Mouse (Mus musculus) hematopoietic stem cell, adult 5-6 weeks (primary cell): ENCODE data around the gene Efhc1. TPM values are rescaled to one million over a fixed set of nuclear protein-coding genes. Genes with fewer than 3 reads are reported as not detected.

ENCODE experiments used
- ATAC-seq, 2 experiments: fragments of 125-278 bp in 1 of 2; replicated peaks in 1 of 2; 2 replicates each; pipeline ENCODE4 v1.8.0; 2016 to 2017; ENCODE audit warnings: inconsistent platforms in 2 of 2, mild to moderate bottlenecking in 2 of 2, moderate number of reproducible peaks in 2 of 2, low read depth in 1 of 2, moderate TSS enrichment in 1 of 2; ENCODE audit not compliant: low FRiP score in 2 of 2, poor library complexity in 2 of 2, severe bottlenecking in 2 of 2, insufficient read depth in 1 of 2, low TSS enrichment in 1 of 2
- total RNA-seq: library from RNA; stranded (forward); fragments of 172-1452, 232-1000 nt; gene quantifications from 2 replicates; pipeline ENCODE4 v1.2.3, GENCODE M21; 2017

Gene Efhc1
- total RNA-seq, 1 experiment from 2014 or later: 0.79 TPM

GRCm38 (mm10) chr1:21033065-21033791 is 81.8 kb downstream of the Efhc1 start:
- ATAC-seq: no peak

GRCm38 (mm10) chr1:21033792-21034119 is 82.3 kb downstream of the Efhc1 start:
- ATAC-seq: no peak

DNA sequence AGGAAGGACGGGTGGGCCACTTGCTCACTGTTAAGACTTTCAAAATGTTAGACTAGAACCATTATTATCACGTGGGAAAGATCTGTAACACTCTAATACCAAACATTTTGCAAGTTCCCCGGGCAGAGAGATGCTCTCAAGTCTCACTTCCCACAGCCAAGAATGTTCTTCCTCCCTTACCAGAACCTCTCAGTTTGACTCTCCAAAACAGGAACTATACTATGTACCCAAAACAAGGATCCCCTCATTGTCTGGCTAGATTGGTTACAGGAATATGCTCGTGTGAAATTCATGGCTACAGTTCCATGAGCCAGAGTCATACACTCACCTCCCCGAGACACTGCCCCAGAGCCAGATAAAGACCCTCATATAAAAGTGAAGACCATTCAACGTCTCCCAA is 84.5 kb downstream of the Efhc1 start:
- ATAC-seq: peak; percentile 33 to 41; a peak in 1 of 4 replicates

DNA sequence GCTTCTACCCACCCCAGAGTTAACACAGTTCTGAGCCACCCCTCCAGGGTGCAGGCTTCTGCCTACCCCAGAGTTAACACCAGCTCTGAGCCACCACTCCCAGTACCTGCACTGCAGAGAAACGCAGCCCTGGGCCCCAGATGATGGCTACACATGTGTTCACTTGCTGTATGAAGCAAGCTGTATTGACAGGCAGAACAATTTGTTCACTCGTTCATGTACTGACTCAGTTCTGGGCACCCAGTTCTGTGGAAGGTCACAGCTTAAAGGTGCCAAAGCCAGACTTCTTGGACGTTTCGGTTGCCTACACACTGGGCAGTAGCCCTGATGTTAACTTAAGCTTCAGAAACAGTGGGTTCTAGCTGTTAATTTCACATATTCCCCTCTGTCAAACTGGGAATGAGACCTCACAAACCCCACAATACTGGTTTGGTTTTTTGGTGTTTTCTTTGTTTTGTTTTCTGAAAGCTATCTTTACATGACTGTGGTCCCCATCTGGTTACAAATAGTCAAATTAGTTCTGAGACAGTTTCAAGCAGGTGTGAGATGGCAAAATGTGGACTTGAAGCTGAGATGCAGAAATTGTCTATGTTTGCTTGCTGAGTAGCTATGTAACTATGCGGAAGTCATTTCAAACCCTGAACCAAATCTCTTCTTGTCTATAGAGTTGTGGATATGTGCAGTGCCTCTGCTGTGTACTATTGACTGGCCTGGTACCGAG is 86.6 kb downstream of the Efhc1 start:
- no peak for ATAC-seq

DNA sequence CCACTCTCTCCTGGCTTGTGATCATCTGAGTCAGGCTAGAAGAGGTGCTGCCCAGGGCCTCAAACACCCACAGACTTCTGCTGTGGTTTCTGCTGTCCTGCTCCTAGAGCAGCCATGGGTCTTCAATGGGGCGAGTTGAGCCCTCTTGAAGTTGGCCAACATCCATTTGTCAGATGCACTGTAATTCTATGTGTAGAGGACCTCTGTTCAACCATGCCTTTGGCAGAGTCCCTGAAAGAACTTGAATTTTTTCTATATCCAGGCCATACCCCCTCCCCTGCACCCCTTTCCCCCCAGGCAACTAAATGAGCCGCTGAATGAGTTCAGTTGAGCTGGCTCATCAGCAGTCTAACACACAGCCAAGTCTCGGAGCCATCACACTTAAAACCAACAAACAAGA is 88.1 kb downstream of the Efhc1 start:
- ATAC-seq: no peak

DNA sequence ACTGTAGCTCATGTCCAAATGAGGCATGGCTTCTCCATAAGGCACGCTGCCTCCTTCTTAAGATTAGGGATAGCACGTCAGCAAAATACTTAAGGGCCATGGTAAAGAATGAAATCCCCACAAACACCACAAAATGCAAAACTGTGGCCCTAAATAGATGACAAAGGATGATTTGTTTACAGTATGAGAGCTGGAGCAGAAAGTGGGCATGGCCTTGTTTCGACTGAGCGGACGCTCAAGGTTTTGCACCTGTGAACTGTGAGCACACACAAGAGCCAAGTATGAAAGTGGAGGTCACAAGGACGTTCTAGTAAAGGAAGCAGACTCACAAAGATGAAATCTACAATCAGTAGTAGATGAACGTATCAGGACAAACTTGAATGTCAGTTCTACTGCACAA is 88.7 kb downstream of the Efhc1 start:
- ATAC-seq: no peak

Other genes starting within 250 kb of the Efhc1 start
- gene Il17a, start 220.7 kb upstream of the Efhc1 start, total RNA-seq: not detected in 2 replicates
- 0.75 TPM in 1 of 2 replicates, not detected in the other for gene Il17f, start 161.0 kb upstream of the Efhc1 start, total RNA-seq
- 230 and 289 TPM in 2 replicates for gene Mcm3, start 131.3 kb upstream of the Efhc1 start, total RNA-seq
- 8.0 and 12.8 TPM in 2 replicates for gene Paqr8, start 61.0 kb upstream of the Efhc1 start, total RNA-seq
- gene Tram2, start 127.6 kb downstream of the Efhc1 start, total RNA-seq: 1.9 and 3.9 TPM in 2 replicates